27 mouse cellular contexts compared by ENCODE assay signal in genomic region chr10:121822674-121823073, GRCm38 (mm10).
"Had no signal": no experiment of that assay in that cellular context is flagged by ENCODE, and none has a peak within 500 bp of the region (broad histone marks: within the 10 kb centered on the region; RNA-seq: fewer than 3 reads in every experiment).

No protein-coding gene starts in this region.

- H3K27ac ChIP-seq: heart, adult 2 months; heart, embryonic 13.5 days; heart, embryonic 15.5 days; hindbrain, embryonic 13.5 days; hindbrain, embryonic 15.5 days; hindbrain, postnatal 0 days; kidney, embryonic 15.5 days; kidney, postnatal 0 days; layer of hippocampus, adult 2 months; left cerebral cortex, adult 2 months; limb, embryonic 10.5 days; limb, embryonic 12.5 days; liver, embryonic 13.5 days had no signal

- H3K4me2 ChIP-seq: heart, embryonic 11.5 days; heart, embryonic 13.5 days; heart, embryonic 15.5 days; hindbrain, embryonic 13.5 days; hindbrain, embryonic 15.5 days; kidney, embryonic 15.5 days; limb, embryonic 12.5 days; liver, embryonic 11.5 days; liver, embryonic 13.5 days had no signal

- H3K9me3 ChIP-seq: heart, embryonic 13.5 days; heart, embryonic 15.5 days; hindbrain, embryonic 13.5 days; hindbrain, embryonic 15.5 days; kidney, embryonic 15.5 days; limb, embryonic 10.5 days; limb, embryonic 12.5 days; liver, embryonic 13.5 days had no signal

- DNase-seq: gastrocnemius, postnatal 14 days; gastrocnemius, postnatal 36 days; heart, adult 11 months; heart, adult 2 months; heart, postnatal 14 days; heart, postnatal 36 days; kidney, adult 11 months; kidney, adult 2 months; kidney, adult 9 months; kidney, postnatal 14 days; kidney, postnatal 36 days; liver; liver, embryonic 13.5 days had no signal

- H3K4me3 ChIP-seq: heart, adult 2 months; heart, embryonic 13.5 days; heart, embryonic 15.5 days; hindbrain, embryonic 13.5 days; hindbrain, embryonic 15.5 days; kidney, embryonic 15.5 days; layer of hippocampus, adult 2 months; left cerebral cortex, adult 2 months; limb, embryonic 10.5 days; limb, embryonic 12.5 days; liver, embryonic 13.5 days had no signal

- H3K36me3 ChIP-seq: liver, embryonic 13.5 days had no signal

- H3K4me1 ChIP-seq: heart, embryonic 13.5 days; heart, embryonic 15.5 days; hindbrain, embryonic 15.5 days; kidney, embryonic 15.5 days; liver, embryonic 13.5 days had no signal

- H3K9ac ChIP-seq: heart, embryonic 13.5 days; heart, embryonic 15.5 days; hindbrain, embryonic 13.5 days; hindbrain, embryonic 15.5 days; kidney, embryonic 15.5 days; limb, embryonic 12.5 days; liver, embryonic 13.5 days had no signal

- ATAC-seq: hindbrain, postnatal 0 days; intestine, embryonic 16.5 days had no signal

- H3K27me3 ChIP-seq: heart, embryonic 13.5 days; heart, embryonic 15.5 days; hindbrain, embryonic 13.5 days; hindbrain, embryonic 15.5 days; kidney, embryonic 15.5 days; limb, embryonic 12.5 days; liver, embryonic 13.5 days had no signal
